Mouse (Mus musculus) frontal cortex, postnatal 36 days (tissue): ENCODE measurements around the gene Bcl2l12.
"Not testable (repeated sequence)": the region's sequence is repeated elsewhere in the genome, so short reads cannot be mapped to it uniquely, and the experiment has no call there.

Experiments used
- DNase-seq, 2 experiments: peaks; one replicate each; pipeline ENCODE4 v3.0.0; 2022; ENCODE audit warnings: low spot score in 2 of 2

Bcl2l12 gene

GRCm38 (mm10) chr7:44998501-44998955 lies at the start of gene Bcl2l12:
Gene Bcl2l12 (minus strand): TSS chr7:44998712.
- DNase-seq: no peak

GRCm38 (mm10) chr7:45047491-45047890 lies 49.0 kb upstream of the Bcl2l12 start:
- DNase-seq: no peak

DNA sequence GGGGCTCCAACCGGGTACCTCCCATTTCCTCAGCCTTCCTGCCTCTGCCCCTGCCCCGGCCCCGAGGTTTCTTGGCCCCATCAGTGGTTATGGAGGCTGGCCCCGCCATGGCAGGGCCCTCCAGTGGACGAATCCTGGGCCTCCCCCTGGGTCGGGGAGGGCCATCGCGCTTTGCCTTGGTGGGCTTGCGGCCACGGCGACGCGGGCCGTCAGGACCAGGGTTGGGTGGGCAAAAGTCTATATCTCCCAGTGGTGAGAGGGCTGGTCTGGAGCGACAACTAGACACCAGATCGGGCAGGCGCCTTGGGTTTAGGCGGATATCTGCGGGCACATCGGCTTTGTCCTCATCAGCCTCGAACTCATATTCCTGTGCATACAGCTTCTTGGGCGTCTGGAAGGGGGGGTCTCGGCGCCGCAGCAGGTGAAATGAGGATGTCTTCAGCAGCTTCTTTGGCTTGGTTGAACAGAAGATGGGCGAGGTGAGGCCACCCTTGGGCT lies 48.4 kb upstream of the Bcl2l12 start:
- DNase-seq: no peak

GRCm38 (mm10) chr7:45045741-45046140 lies 47.2 kb upstream of the Bcl2l12 start:
- no peak for DNase-seq

GRCm38 (mm10) chr7:45043307-45043706 lies 44.8 kb upstream of the Bcl2l12 start:
- no peak for DNase-seq

DNA sequence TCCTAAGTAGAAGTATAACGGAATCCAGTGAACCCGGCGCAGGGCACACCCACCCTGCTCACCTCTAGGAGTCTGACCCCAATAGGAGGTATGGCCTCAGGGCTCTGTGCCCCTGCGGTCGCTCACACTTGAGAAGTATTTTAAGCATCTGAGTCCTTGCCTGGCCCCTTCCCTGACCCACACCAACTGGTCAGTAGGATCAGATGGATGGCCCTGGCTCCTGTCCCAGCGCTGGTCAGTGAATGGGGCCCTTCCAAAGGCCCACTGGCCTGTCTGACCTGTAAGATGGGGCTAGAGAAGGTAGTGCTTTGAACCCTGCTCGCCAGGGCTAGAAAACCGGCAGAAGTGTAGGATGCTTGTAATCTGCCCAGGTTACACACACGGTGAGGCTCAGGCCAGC lies 42.3 kb upstream of the Bcl2l12 start:
- no peak for DNase-seq

DNA sequence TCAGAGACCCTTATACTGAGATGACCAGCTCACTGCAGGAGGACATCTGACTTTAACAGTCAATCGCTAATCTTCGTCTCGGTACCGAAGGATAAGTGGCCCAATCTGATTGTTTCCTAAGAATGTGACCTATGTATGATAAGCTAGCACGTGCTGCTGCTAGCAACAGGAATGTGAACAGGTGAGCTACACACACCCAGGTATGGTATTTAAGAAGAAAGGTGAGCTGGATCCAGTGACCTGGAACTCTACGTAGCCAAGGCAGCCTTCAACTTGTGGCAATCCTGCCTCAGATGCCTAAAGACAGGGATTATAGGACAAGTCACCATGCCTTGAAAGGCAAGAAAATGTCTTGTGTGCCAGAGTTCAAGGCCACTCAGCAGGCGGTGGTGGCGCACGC lies 39.9 kb upstream of the Bcl2l12 start:
- DNase-seq: no peak

- DNase-seq: no peak
Measured at GRCm38 (mm10) chr7:45037720-45038361, 39.3 kb upstream of the Bcl2l12 start.

DNA sequence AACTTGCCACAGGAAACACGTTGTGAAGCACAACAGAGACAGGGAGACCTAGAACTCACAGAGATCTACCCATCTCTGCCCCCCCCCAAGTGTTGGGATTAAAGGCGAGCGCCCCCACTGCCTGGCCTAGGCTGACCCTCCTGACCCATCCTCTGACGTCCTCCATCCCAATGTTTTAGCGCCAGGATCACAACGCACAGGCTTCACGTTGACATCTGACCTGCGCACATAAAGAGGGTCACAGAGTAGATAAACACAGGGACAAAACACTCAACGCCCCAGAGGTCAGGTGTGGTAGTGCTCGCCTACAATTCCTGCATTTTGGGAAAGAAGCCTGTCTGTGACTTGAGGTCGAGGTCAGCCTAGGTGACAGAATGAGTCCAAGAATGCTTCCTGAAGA lies 38.2 kb upstream of the Bcl2l12 start:
- DNase-seq: no peak

DNA sequence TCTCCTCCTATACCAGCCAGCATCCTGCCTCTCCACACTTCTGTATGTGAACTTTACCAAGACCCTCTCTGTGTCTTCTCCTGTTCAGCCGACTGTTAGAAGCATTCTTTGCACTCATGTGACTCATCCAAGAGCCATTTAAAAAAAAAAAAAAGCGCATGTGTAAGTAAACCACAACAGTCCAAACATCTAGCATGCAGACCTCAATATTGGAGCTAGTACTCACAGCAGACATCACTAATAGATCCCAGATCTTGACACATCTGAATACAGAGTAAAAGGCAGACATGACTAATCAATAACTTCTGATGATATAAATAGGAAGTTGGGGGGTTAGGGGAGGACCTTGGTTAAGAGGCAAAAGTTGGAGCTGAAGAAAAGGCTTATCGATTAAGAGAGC lies 37.1 kb upstream of the Bcl2l12 start:
- DNase-seq: no peak

GRCm38 (mm10) chr7:45033722-45034359 lies 35.3 kb upstream of the Bcl2l12 start:
- DNase-seq: no peak

DNA sequence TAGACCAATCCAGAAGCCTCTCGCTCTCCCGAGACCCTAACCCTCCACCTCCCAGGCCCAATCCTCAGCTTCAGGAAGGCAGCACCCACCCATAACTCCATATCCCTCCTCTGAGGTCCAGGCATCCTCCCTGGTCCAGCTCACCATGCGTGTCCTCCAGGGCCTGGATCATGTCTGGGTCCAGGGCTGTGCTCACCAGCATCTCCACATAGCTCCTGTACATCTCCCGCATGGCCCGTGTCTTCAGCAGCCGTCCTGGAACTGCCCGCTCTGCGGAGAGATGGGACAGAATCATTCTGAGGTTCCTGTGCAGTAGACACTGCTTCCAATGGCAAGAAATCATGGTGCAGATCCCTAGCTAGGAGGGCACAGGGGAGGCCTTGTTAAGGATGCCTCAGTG lies 32.3 kb upstream of the Bcl2l12 start:
- no peak for DNase-seq

GRCm38 (mm10) chr7:45029995-45030394 lies 31.5 kb upstream of the Bcl2l12 start:
- no peak for DNase-seq

DNA sequence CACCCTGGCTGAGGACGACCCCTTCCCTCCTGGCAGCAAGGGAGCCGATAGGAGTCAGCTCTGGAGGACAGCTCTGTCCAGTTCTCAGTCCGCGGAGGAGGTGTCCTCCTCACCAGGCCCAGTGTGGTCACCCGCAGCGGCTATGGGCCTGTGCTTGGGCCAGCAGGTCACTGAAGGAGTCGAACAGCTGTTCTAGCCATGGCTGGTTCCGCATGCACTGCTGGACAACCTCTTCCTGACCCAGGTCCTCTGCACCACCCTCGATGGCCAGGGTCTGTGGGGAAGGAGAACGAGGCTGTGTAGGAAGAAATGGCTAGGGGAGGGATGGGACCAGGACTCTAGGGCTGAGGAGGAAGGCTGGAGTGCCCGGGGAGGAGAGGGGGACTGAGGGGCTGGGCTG lies 29.8 kb upstream of the Bcl2l12 start:
- no peak for DNase-seq

- DNase-seq: no peak
Measured at GRCm38 (mm10) chr7:45027761-45028160, 29.2 kb upstream of the Bcl2l12 start.

DNA sequence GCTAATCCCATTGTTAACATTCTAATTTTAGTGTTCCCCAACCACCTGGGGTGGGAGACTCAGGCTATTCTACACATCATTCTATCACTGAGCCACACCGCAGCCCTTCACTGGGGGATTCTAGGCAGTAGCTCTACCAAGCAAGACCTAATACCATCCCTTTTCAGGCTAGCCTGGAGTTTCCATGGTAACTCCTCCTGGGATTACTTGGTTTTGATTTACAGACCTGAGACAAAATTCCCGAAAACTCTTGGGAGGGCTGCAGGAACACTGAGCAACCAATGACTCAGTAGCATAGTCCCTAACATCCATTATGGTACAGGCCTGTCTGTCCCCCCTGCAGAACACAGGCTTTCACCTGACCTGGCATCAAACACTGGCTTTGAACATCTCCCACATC lies 27.7 kb upstream of the Bcl2l12 start:
- DNase-seq: no peak

DNA sequence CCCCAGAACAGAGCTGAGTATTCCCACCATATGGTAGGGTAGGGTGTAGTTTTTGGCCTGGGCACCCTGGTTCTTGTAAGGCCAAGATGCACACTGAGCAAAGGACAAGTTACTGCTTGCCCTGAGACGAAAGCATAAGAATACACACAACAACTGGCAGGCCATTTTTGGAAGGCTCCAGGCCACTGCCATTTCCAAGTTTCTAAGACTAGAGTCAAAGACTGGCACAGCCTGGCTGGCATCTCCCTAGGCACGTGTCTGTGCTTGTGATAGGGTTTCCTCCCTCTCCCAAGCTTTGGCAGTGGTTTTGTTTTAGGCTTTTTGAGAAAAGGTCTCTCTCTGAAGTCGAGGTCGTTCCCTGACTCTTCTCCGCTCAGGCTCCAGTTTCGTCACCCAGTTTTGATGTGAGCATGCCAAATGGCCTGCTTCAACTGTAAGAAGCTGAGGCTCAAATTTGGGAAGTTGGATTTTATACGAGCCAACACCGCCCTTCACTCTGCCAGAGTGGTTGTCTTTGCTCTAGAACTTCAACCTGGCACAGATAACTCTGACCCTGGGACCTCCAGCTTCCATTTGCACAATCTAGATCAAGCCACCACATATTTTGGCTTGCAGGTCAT lies 27.2 kb upstream of the Bcl2l12 start:
- no peak for DNase-seq

- no peak for DNase-seq
Measured at GRCm38 (mm10) chr7:45024281-45025248, 26.1 kb upstream of the Bcl2l12 start.

DNA sequence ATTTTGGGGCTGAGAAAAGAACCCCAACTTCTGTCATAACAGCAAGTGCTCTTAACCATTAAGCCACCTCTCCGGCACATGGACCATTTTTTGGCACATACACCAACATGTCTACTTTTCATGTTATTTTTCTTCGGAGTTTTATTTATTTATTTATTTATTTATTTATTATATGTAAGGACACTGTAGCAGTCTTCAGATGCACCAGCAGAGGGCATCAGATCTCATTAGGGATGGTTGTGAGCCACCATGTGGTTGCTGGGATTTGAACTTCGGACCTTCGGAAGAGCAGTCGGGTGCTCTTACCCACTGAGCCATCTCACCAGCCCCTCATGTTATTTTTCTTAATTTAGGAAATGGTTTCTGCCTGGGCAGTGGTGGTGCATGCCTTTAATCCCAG lies 25.2 kb upstream of the Bcl2l12 start:
- DNase-seq: not testable (repeated sequence)

- DNase-seq: no peak
Measured at GRCm38 (mm10) chr7:45020225-45020624, 21.7 kb upstream of the Bcl2l12 start.

GRCm38 (mm10) chr7:45019031-45019571 lies 20.6 kb upstream of the Bcl2l12 start:
- DNase-seq: no peak
